Mouse (Mus musculus) myocyte (in vitro differentiated cells): ENCODE results near the gene Nt5c2.

Experiments used
- CEBPB ChIP-seq: IDR thresholded peaks from 2 replicates; pipeline ENCODE4 v1.6.1; 2011; ENCODE audit warnings: mild to moderate bottlenecking, moderate library complexity; ENCODE audit not compliant: poor library complexity, insufficient read depth, severe bottlenecking
- POLR2A ChIP-seq: IDR thresholded peaks from one replicate; pipeline ENCODE4 v1.6.1; 2011; ENCODE audit warnings: low read depth, mild to moderate bottlenecking, control low read depth, moderate library complexity; ENCODE audit not compliant: insufficient read length

DNA sequence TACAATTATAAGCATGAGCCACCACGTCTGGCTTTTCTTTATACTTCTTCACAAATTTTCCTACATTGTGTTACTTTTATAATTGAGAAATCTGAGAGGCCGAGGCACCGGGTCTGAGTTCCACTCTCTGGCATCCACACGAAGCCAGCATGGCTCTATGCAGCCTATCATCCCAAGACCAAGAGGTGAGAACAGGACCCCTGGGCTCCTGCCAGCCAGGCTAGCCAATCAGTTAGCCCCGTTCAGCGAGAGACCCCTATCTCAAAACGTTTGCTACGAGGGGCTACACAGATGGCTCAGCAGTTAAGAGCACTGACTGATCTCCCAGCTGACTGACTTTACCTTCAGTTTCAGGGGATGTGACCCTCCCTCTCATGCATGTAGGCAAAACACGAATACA lies 50.6 kb downstream of the Nt5c2 start:
- TF ChIP-seq CEBPB (no peak), POLR2A (no peak)
